Mouse (Mus musculus): ENCODE measurements around the gene Sox5. TPM values are rescaled to one million over a fixed set of nuclear protein-coding genes. Genes with fewer than 3 reads are reported as not detected.

Gene Sox5
- polyA plus RNA-seq, 1 experiment: 0.85 TPM

DNA sequence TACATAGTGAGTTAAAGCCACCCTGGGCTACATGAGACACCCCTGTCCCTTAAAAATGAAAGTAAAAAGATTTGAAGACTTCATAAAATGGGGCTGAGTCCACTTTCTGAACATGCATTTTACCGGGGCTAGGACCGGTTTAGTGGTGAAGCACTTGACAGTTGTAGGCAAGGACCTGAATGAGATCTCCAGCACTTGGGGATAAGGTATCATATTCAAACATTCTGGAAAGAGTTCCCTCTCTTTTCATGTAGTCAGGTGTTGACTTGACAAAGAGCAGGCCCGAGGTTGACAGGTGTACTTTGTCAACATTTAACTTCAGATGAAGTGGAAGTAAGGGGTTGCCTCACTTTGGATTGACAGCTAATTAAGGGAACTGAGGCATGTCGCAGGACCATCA lies 458.4 kb downstream of the Sox5 start:
- H3K27me3 ChIP-seq (ENCODE audit: control insufficient read depth, insufficient read depth, low read length): no peaks in the 10 kb centered on the region
- H3K4me3 ChIP-seq (ENCODE audit: low read depth, low read length): no peak overlapping the region
- WGBS: 47% methylated on average over 4 of the region's 4 CpGs
- H3K36me3 ChIP-seq (ENCODE audit: control insufficient read depth, insufficient read depth, low read length): no peaks in the 10 kb centered on the region
- H3K27ac ChIP-seq (ENCODE audit: insufficient read depth, low read depth, low read length): no peak overlapping the region
- H3K4me1 ChIP-seq (ENCODE audit: control insufficient read depth, insufficient read depth, insufficient read length, low read length): no peaks in the 10 kb centered on the region
- no peak for TF ChIP-seq POLR2A (IDR thresholded peaks at IDR 0.05; ENCODE audit: low read depth, low read length)
- TF ChIP-seq CTCF (IDR thresholded peaks at IDR 0.05; ENCODE audit: extremely low read depth, insufficient read length, insufficient replicate concordance, low read depth, low read length): no peak

DNA sequence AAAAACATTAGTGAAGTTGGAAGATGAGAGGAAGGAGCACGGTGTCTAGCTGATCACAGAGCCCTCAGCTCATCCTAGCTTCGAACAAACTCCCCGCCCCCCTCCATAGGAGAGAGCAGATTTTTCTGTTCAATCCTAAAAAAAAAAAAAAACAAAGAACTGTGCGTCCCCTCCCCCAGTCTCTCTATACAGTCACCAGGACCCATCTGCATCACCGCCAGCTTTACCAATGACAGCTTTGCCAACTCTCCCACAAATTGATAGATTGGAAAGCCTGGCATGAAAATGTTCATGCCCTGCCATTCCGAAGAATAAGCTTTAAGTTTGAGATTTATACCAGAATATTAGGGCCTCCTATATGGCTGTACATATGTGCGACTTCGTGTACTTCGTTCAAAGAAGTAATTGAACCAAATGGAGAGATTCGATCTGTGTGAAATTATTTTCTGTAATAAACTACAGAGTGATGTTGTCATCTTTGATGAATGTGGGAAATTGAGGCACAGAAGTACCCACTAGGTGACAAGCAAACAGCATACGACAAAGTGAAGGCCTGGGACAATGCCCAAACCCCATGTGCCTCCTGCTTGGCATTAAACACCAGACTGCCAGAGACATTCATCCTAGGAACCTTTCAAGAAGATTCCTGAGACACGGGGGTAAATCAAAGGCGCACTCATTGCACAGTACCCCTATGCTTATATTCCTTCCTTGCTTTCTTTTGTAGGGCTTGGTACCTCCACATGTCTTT lies 459.3 kb downstream of the Sox5 start:
- H3K4me1 ChIP-seq (ENCODE audit: control insufficient read depth, insufficient read depth, insufficient read length, low read length): no peaks in the 10 kb centered on the region
- 91% methylated on average over 13 of the region's 13 CpGs for WGBS
- H3K36me3 ChIP-seq (ENCODE audit: control insufficient read depth, insufficient read depth, low read length): no peaks in the 10 kb centered on the region
- no peak for TF ChIP-seq POLR2A (IDR thresholded peaks at IDR 0.05; ENCODE audit: low read depth, low read length)
- no peak for TF ChIP-seq CTCF (IDR thresholded peaks at IDR 0.05; ENCODE audit: extremely low read depth, insufficient read length, insufficient replicate concordance, low read depth, low read length)
- H3K4me3 ChIP-seq (ENCODE audit: low read depth, low read length): no peak overlapping the region
- no peaks in the 10 kb centered on the region for H3K27me3 ChIP-seq (ENCODE audit: control insufficient read depth, insufficient read depth, low read length)
- no peak overlapping the region for H3K27ac ChIP-seq (ENCODE audit: insufficient read depth, low read depth, low read length)

DNA sequence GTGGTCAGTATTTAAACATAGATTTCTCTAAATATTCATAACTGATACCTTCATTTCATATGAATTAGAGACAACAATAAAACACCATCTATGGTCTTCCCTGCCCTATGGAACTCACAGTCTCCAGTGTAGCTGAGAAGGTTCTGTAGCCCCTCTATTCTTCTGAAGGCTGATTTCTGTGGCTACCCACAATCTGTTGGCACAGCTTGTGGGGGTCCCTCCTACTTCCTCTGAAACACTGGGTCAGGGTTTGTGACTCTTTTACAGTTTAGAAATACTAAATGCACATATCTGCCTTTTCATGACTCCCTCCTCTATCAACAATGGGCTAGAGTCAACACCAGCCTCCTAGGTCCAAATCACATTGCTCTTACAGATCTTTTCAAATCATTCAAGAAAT lies 461.4 kb downstream of the Sox5 start:
- Histone ChIP-seq H3K36me3 (ENCODE audit: control insufficient read depth, insufficient read depth, low read length) (no peaks in the 10 kb centered on the region), H3K27me3 (ENCODE audit: control insufficient read depth, insufficient read depth, low read length) (no peaks in the 10 kb centered on the region), H3K4me1 (ENCODE audit: control insufficient read depth, insufficient read depth, insufficient read length, low read length) (no peaks in the 10 kb centered on the region), H3K27ac (ENCODE audit: insufficient read depth, low read depth, low read length) (no peak overlapping the region), H3K4me3 (ENCODE audit: low read depth, low read length) (no peak overlapping the region)
- no peak for TF ChIP-seq CTCF (IDR thresholded peaks at IDR 0.05; ENCODE audit: extremely low read depth, insufficient read length, insufficient replicate concordance, low read depth, low read length)
- TF ChIP-seq POLR2A (IDR thresholded peaks at IDR 0.05; ENCODE audit: low read depth, low read length): no peak

DNA sequence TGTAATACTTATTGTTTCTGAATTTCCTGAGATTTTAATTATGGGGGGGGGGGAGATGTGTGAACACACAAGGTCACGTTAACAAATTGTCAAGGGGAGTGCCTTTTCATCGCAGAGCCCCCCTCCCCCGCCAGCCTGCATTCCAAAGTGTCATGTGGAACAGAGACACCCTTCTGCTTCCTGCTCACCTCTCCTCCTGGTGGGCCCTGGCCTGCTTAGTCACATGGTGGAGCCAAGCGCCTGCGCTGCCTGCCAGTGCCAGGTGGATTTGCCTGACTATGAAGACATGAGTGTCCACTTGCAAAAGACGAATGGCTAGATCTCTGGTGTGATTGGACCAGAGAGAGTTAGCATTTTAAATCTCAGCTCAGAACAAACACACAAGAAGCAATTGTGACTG lies 462.1 kb downstream of the Sox5 start:
- WGBS: 77% methylated on average over 6 of the region's 6 CpGs
- no peaks in the 10 kb centered on the region for H3K4me1 ChIP-seq (ENCODE audit: control insufficient read depth, insufficient read depth, insufficient read length, low read length)
- no peak for TF ChIP-seq POLR2A (IDR thresholded peaks at IDR 0.05; ENCODE audit: low read depth, low read length)

DNA sequence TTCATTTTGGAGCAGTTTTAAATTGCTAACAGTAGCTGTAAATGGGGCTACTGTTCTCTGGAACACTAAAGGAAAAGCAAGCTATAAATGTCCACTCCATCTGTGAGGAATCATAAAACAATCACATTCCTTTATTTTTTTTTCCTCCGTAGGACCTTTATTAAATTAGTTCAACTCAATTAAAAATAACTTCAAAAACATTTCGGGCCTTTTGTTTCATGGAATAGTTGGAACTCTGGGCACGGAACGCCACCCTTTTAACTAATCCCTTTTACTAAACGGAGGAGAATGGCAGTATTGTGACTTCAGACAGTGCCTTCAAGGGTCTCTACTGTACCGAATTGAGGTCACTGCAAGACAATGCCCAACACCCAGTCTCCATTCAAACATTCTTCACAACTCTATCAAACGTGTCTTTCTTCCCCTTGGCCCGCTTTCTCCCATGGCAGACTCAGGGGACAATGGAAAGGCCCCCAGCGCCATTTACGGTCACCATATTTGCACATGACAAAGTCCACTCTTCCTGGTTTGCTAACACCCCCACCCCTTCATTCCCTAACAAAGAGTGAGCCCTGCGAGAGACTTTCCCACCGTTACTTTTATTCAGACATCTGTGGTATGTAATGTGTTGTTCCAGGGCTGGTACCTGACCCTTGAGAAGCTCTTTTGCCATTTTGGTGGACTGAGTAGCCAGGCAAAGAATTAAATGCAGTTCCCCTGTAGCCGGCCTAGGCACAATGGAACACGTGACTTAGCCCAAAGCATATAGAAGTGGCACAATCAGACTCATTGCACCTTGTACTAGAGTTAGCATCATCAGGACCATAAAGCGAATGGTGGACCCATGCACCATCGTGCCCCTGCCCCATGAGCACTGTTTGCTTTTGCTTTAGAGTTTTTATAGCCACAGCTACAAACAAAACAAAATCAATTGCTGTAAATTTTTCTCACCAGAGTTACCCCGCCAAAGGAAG lies 468.7 kb downstream of the Sox5 start:
- no peaks in the 10 kb centered on the region for H3K27me3 ChIP-seq (ENCODE audit: control insufficient read depth, insufficient read depth, low read length)
- 84% methylated on average over 17 of the region's 17 CpGs for WGBS
- no peak overlapping the region for H3K27ac ChIP-seq (ENCODE audit: insufficient read depth, low read depth, low read length)
- TF ChIP-seq CTCF (IDR thresholded peaks at IDR 0.05; ENCODE audit: extremely low read depth, insufficient read length, insufficient replicate concordance, low read depth, low read length): no peak
- TF ChIP-seq POLR2A (IDR thresholded peaks at IDR 0.05; ENCODE audit: low read depth, low read length): no peak
- no peaks in the 10 kb centered on the region for H3K4me1 ChIP-seq (ENCODE audit: control insufficient read depth, insufficient read depth, insufficient read length, low read length)
- H3K4me3 ChIP-seq (ENCODE audit: low read depth, low read length): no peak overlapping the region
- no peaks in the 10 kb centered on the region for H3K36me3 ChIP-seq (ENCODE audit: control insufficient read depth, insufficient read depth, low read length)

More for the DNA sequence above, 462.1 kb downstream of the Sox5 start:
- Histone ChIP-seq H3K27me3 (ENCODE audit: control insufficient read depth, insufficient read depth, low read length) (no peaks in the 10 kb centered on the region), H3K27ac (ENCODE audit: insufficient read depth, low read depth, low read length) (no peak overlapping the region), H3K36me3 (ENCODE audit: control insufficient read depth, insufficient read depth, low read length) (no peaks in the 10 kb centered on the region), H3K4me3 (ENCODE audit: low read depth, low read length) (no peak overlapping the region)

DNA sequence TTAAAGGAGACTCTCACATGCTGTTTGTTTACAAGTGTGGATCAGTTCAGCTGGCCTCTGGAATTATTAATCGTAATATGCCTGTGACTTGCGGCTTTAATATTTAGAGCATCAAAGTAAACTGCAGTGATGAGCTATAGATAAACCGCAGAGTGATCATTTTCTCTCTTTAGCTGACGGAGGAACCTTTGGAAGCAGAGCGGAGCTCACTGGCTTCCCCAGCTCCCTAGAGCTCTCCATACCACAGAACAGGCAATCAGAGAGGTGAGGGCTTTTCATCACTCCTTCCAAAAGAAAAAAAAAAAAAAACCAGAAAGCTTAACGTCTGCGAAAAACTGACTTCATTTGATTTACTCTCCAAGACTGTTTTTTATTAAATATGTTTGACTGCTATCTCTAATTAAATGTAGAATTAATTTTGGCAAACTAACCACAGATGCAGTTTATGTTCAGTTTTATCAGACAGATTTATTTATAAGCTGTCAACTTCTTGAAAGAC lies 469.4 kb downstream of the Sox5 start:
- Histone ChIP-seq H3K36me3 (ENCODE audit: control insufficient read depth, insufficient read depth, low read length) (no peaks in the 10 kb centered on the region), H3K4me3 (ENCODE audit: low read depth, low read length) (no peak overlapping the region), H3K27ac (ENCODE audit: insufficient read depth, low read depth, low read length) (no peak overlapping the region), H3K27me3 (ENCODE audit: control insufficient read depth, insufficient read depth, low read length) (no peaks in the 10 kb centered on the region), H3K4me1 (ENCODE audit: control insufficient read depth, insufficient read depth, insufficient read length, low read length) (no peaks in the 10 kb centered on the region)
- WGBS: 90% methylated on average over 7 of the region's 7 CpGs
- TF ChIP-seq POLR2A (IDR thresholded peaks at IDR 0.05; ENCODE audit: low read depth, low read length) (no peak), CTCF (IDR thresholded peaks at IDR 0.05; ENCODE audit: extremely low read depth, insufficient read length, insufficient replicate concordance, low read depth, low read length) (no peak)

DNA sequence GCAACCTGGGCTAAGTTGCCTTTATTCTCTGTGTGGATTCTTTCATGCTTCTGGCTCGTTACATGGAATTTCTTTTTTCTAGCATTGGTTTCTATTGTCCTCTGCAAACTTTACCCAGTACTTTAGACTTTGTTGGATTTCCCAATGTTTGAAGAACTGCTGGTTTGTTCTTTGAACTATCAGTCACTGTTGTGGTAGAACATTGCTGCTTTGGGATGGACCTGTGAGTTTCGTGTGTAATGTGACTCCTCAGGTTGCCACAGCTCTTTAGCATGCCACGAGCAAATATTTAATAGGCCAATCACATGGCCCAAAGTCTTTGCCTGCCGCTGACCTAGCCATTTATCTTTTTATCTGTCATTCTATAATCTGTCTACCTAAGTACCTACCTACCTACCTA lies 470.0 kb downstream of the Sox5 start:
- WGBS: 50% methylated on average over 4 of the region's 4 CpGs
- no peaks in the 10 kb centered on the region for H3K4me1 ChIP-seq (ENCODE audit: control insufficient read depth, insufficient read depth, insufficient read length, low read length)
- H3K27me3 ChIP-seq (ENCODE audit: control insufficient read depth, insufficient read depth, low read length): no peaks in the 10 kb centered on the region
- no peaks in the 10 kb centered on the region for H3K36me3 ChIP-seq (ENCODE audit: control insufficient read depth, insufficient read depth, low read length)
- no peak for TF ChIP-seq POLR2A (IDR thresholded peaks at IDR 0.05; ENCODE audit: low read depth, low read length)
- no peak for TF ChIP-seq CTCF (IDR thresholded peaks at IDR 0.05; ENCODE audit: extremely low read depth, insufficient read length, insufficient replicate concordance, low read depth, low read length)
- no peak overlapping the region for H3K27ac ChIP-seq (ENCODE audit: insufficient read depth, low read depth, low read length)
- H3K4me3 ChIP-seq (ENCODE audit: low read depth, low read length): no peak overlapping the region

Data from small intestine, adult 2 months (tissue).